Mouse (Mus musculus) stomach, embryonic 16.5 days (tissue): ENCODE measurements around the gene Armh3. TPM values are rescaled to one million over a fixed set of nuclear protein-coding genes. Genes with fewer than 3 reads are reported as not detected.

ENCODE experiments used
- ATAC-seq: fragments of 200-750 bp; cut with Nextera tagmentation; 2 replicates; pipeline ENCODE4 v1.8.0; 2017; ENCODE audit warnings: moderate number of reproducible peaks, moderate TSS enrichment; ENCODE audit not compliant: insufficient read depth, low FRiP score
- H3K27ac ChIP-seq: fragments of 300-500 bp; sonication (generic); 2 replicates; pipeline ENCODE4 v1.5.1; 2014; ENCODE audit warnings: low read length
- H3K27me3 ChIP-seq: fragments of 300-500 bp; sonication (generic); 2 replicates; pipeline ENCODE4 v1.6.1; 2014; ENCODE audit warnings: low read length, control low read depth, mixed read lengths; ENCODE audit not compliant: control insufficient read depth, insufficient read depth
- H3K36me3 ChIP-seq: fragments of 300-500 bp; sonication (generic); 2 replicates; pipeline ENCODE4 v1.6.1; 2014; ENCODE audit warnings: low read length; ENCODE audit not compliant: control insufficient read depth, insufficient read depth
- H3K4me1 ChIP-seq: fragments of 300-500 bp; sonication (generic); 2 replicates; pipeline ENCODE4 v1.6.1; 2014; ENCODE audit warnings: low read length, control low read depth, mixed read lengths; ENCODE audit not compliant: control insufficient read depth, insufficient read depth
- H3K4me2 ChIP-seq: fragments of 300-500 bp; sonication (generic); 2 replicates; pipeline ENCODE4 v1.6.1; 2014; ENCODE audit warnings: low read depth, low read length, mixed read lengths
- H3K4me3 ChIP-seq: fragments of 300-500 bp; sonication (generic); replicated peaks from 2 replicates; pipeline ENCODE4 v1.5.1; 2014; ENCODE audit warnings: mild to moderate bottlenecking, low read length
- H3K9ac ChIP-seq: fragments of 300-500 bp; sonication (generic); 2 replicates; pipeline ENCODE4 v1.6.1; 2014; ENCODE audit warnings: low read length
- H3K9me3 ChIP-seq: fragments of 300-500 bp; sonication (generic); replicated peaks from 2 replicates; pipeline ENCODE4 v1.6.1; 2016; ENCODE audit warnings: low read length, control low read depth; ENCODE audit not compliant: control insufficient read depth
- WGBS: fragments of 180-500 bp; shearing (Covaris S2); extraction: QIAGEN DNeasy Blood & Tissue Kit; methylation state at CpG from one replicate; pipeline ENCODE4 v1.1.7; 2014; 5-methylcytosine and 5-hydroxymethylcytosine counted together
- polyA plus RNA-seq: library from polyadenylated mRNA; unstranded; fragments of >200 nt; fragmentation: Nextera tagmentation; extraction: Ambion mirVana; gene quantifications from 2 replicates; pipeline ENCODE4 v1.2.1, GENCODE M21; 2015

Gene Armh3
- polyA plus RNA-seq, 1 experiment from 2014 or later = 15.4 TPM

DNA sequence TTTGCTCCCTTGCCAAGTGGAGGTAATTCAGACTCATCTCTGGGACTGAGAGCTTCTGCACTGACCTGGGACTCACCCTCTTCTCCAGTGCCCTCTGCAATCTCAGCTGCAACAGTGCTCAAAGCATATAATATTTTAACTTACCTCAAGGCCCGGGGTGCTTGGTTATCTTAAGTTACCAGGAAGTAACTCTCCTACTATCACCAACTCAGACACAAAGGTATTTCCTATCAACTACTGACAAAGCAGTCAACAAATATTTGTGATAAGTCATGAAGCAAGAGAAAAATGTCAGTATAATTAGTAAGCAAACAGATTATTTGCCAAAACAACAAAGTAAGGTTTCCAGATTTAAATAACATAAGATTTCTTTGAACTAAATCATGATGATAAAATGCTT is 125.0 kb downstream of the Armh3 start:
- Histone ChIP-seq H3K9ac (no peak overlapping the region), H3K27me3 (no peaks in the 10 kb centered on the region), H3K4me3 (no peak overlapping the region), H3K36me3 (no peaks in the 10 kb centered on the region), H3K9me3 (no peaks in the 10 kb centered on the region), H3K27ac (no peak overlapping the region), H3K4me1 (no peaks in the 10 kb centered on the region), H3K4me2 (no peak overlapping the region)
- ATAC-seq = no peak
- 43% methylated on average over 1 of the region's 1 CpGs for WGBS

DNA sequence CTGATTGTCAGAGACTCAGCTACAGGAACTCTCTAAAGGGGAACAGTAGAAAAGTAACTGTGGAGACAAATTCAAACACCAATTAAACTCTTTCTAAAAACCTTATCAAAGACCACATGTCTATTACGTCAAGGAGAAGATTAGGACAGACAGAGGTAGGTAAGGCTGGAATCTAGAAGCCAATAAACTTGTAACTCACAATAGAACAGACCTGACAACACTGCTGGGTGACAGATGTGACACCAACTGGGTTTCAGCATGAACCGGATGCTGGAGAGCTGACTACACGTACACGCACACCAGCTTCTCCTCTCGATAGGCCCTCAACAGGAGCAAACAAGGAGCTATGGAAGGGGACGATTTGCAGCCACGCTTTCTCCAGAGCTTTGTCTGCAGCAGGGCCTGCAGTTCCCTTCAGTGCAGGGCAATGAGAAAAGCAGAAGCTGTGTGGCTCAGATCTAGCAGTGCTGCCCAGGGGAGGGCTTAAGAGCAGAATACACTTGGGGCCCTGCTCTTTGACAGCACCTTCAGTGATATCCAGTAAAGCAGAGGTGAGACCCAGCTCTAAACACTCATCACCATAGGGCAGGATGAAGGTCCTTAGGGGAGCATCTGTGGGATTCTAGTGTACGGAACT is 142.9 kb downstream of the Armh3 start:
- WGBS = 63% methylated on average over 8 of the region's 8 CpGs
- Histone ChIP-seq H3K4me1 (no peaks in the 10 kb centered on the region), H3K36me3 (no peaks in the 10 kb centered on the region), H3K9ac (no peak overlapping the region), H3K4me3 (no peak overlapping the region), H3K27ac (no peak overlapping the region), H3K9me3 (no peaks in the 10 kb centered on the region), H3K4me2 (no peak overlapping the region), H3K27me3 (no peaks in the 10 kb centered on the region)
- ATAC-seq = no peak

DNA sequence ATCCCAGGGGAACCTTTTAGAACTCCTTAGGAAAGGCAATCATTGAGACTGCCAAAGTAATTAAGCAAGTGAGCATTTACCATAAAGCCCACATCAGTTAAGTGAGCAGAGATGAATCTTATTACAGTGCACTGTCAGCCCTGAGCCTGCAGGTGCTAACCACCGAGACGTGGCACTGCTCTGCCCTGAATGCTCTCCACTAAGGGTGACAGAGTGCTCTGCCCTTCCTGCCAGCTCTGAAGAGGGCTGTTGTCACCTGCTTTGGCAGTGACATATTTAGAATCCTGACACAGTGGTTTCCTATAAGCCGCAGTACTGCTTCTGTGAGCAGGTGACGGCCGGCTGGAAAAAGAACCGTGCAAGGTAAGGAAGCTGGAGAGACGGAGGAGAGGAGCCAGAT is 143.8 kb downstream of the Armh3 start:
- ATAC-seq = no peak
- H3K4me2 ChIP-seq = no peak overlapping the region
- no peaks in the 10 kb centered on the region for H3K27me3 ChIP-seq
- H3K9ac ChIP-seq = no peak overlapping the region
- H3K36me3 ChIP-seq = no peaks in the 10 kb centered on the region
- H3K4me3 ChIP-seq = no peak overlapping the region
- H3K27ac ChIP-seq = no peak overlapping the region
- no peaks in the 10 kb centered on the region for H3K9me3 ChIP-seq
- H3K4me1 ChIP-seq = no peaks in the 10 kb centered on the region
- 74% methylated on average over 7 of the region's 7 CpGs for WGBS

DNA sequence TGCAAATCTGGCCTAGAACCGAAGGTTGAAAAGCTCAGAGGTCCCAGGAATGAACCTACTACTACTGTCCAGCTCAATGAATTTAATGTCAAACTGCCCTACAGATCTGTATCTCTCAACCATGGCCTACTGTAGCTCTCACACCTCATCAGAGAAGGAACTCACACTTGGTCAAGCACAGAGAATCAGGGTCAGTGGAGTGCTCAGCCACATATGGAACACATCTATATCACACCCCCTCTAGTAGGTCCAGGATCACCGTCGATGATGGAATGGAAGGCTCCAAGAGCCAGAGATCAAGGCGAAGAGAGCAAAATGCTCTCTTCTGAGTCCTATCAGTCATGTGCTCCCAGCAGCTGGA is 150.6 kb downstream of the Armh3 start:
- Histone ChIP-seq H3K4me2 (no peak overlapping the region), H3K36me3 (no peaks in the 10 kb centered on the region), H3K27me3 (no peaks in the 10 kb centered on the region), H3K9me3 (no peaks in the 10 kb centered on the region), H3K4me3 (no peak overlapping the region), H3K9ac (no peak overlapping the region), H3K4me1 (peaks cover 5% of the 10 kb centered on the region; the same call in 1 of the 2 replicates), H3K27ac (no peak overlapping the region)
- WGBS = 60% methylated on average over 4 of the region's 4 CpGs
- ATAC-seq = no peak

DNA sequence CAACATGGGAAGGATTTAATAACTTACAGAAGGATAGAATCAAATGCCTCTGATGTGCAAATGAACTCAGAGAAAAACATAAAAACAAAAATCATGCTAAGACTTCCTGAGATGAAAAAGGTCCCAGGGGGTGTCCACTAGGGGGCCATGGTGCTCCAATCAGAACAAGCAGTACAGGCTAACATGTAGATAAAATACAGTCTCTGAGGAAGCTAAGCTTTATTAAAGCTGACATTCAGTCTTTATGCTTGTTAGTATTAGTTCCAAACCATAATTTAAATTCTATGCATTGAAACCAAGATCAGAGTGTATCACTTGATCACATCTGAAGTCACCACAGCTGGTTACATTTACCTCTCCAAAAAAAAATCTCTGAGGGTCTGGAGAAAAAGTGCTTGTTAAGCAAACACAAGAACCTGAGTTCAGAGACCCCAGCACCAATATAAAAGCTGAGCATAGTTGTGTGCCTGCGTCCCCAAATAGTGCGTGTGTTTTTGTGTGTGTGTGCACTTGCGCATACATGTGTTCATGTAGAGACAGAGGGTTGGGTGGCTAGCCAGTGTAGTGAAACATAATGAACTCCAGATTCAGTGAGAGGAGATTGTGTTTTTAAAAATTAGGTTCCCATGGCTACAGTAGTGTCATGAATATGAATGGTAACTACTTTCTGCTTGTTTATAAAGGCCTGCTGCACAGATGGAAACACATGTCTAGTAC is 151.1 kb downstream of the Armh3 start:
- Histone ChIP-seq H3K9ac (no peak overlapping the region), H3K36me3 (no peaks in the 10 kb centered on the region), H3K4me1 (peaks cover 5% of the 10 kb centered on the region; the same call in 1 of the 2 replicates), H3K4me3 (no peak overlapping the region), H3K27ac (no peak overlapping the region), H3K4me2 (no peak overlapping the region), H3K27me3 (no peaks in the 10 kb centered on the region), H3K9me3 (no peaks in the 10 kb centered on the region)
- WGBS = 89% methylated on average over 3 of the region's 3 CpGs
- ATAC-seq = no peak

DNA sequence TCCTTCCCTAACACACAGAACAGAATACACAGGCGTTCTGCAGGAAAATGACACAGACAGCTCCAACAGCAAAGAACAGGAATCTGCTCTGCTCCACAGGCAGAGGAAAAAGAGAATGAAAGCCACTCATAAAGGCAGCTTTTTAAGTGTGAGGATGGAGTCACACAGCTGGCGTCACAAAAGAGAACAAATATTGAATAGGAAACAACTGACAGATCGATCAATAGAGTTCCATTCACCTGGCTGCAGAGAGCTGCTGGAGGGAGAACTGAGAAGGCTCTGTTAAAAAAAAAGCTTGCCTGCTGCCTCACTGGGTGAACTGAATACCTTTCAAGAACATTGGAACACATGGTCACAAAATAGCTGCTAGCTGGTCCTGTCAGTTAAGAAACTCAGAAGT is 154.1 kb downstream of the Armh3 start:
- H3K4me1 ChIP-seq = peaks cover 5% of the 10 kb centered on the region; the same call in 1 of the 2 replicates
- WGBS = 56% methylated on average over 3 of the region's 3 CpGs
- ATAC-seq = no peak

DNA sequence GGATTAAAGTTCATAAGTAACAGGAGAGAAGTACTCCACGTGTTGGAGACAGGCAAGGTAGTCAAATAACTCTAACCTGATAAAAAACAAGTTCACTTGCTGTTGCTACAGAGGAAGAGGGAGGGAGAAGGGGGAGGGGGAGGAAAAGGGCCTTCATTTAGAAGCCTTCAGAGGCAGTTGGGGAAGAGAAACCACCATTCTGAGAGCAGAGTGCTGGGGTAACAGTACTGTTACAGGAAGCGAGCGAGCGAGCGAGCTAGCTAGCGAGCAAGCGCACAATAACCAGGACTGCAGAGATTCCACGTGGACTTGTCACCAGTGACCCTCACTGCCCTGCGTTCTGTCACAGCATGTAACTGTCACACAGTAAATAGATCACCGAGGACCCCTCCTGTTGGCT is 154.9 kb downstream of the Armh3 start:
- no peak overlapping the region for H3K9ac ChIP-seq
- H3K4me1 ChIP-seq = peaks cover 5% of the 10 kb centered on the region; the same call in 1 of the 2 replicates
- H3K27ac ChIP-seq = no peak overlapping the region
- ATAC-seq = no peak
- H3K27me3 ChIP-seq = no peaks in the 10 kb centered on the region
- no peak overlapping the region for H3K4me3 ChIP-seq
- H3K36me3 ChIP-seq = no peaks in the 10 kb centered on the region
- H3K9me3 ChIP-seq = no peaks in the 10 kb centered on the region
- H3K4me2 ChIP-seq = no peak overlapping the region
- 36% methylated on average over 10 of the region's 10 CpGs for WGBS

More for the DNA sequence above, 154.1 kb downstream of the Armh3 start:
- H3K4me2 ChIP-seq = no peak overlapping the region
- H3K27me3 ChIP-seq = no peaks in the 10 kb centered on the region
- H3K9me3 ChIP-seq = no peaks in the 10 kb centered on the region
- H3K4me3 ChIP-seq = no peak overlapping the region
- no peaks in the 10 kb centered on the region for H3K36me3 ChIP-seq
- H3K27ac ChIP-seq = no peak overlapping the region
- no peak overlapping the region for H3K9ac ChIP-seq

DNA sequence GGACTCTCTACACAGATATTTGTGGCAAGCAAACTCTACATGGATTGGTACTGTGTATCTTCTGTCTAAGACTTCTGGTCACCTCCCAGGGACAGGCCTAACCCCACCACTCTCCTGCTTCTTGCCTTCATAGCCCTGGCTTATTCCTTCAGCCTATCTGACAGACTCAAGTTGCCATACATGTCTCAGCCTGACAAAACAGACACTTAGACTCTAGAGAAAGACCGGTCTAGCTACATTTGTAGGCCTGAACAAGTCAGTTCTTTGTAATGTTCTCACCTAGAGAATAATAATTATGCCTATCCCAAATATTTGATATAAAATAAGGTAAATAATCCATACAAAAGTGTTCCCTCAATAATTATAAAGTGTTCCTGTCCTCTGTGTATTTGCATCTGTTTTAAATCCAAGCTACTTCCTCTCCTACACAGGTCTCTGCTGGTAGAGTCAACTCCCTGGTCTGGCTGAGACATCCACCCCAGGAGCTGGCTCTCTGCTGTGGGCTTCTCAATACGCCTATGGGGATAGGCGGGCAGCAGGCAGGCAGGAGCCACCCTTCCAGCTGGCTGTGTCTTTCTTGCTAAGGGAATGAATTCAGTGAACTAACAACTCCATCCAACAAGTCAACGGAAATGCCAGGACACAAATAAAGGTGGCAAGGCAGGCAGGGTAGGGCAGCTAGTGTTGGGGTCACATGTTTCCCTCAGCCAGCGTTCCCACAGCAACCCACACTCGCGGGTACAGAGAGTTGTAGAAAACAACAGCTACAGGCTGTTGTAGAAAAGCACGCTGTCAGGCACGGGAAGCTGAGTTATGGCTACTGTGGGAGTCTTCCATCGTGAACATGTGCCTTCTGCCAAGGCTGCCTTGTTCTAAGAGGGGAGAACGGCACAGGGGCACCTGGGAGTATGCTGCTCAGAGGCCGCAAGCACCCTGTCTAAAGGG is 161.0 kb downstream of the Armh3 start:
- peak; percentile 29; the same call in 1 of the 2 replicates for ATAC-seq
- no peak overlapping the region for H3K4me3 ChIP-seq
- H3K4me1 ChIP-seq = no peaks in the 10 kb centered on the region
- peak overlapping the region; percentile 11; the same call in 1 of the 2 replicates for H3K9ac ChIP-seq
- H3K27ac ChIP-seq = peak overlapping the region; percentile 93
- no peaks in the 10 kb centered on the region for H3K36me3 ChIP-seq
- WGBS = 70% methylated on average over 12 of the region's 12 CpGs
- no peaks in the 10 kb centered on the region for H3K27me3 ChIP-seq
- no peak overlapping the region for H3K4me2 ChIP-seq
- H3K9me3 ChIP-seq = no peaks in the 10 kb centered on the region

DNA sequence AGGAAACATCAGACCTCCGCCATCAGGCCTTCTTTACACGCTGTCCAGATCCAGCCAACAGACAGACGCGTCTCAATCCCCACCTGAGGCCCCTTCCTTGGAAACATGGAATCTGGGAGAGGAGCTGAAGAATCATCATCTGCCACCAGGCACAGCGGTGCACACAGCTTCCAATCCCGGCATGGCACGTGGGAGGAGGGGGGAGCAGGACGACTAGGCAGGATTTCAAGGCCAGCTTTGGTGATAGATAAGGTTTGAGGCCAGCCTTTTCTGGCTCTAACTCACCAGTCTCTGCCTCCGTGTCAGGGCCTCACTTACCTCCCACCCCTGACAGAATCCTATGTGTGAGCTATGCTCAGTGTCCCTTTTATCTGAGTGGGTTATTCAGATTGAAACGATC is 162.8 kb downstream of the Armh3 start:
- Histone ChIP-seq H3K4me1 (no peaks in the 10 kb centered on the region; the same call in 1 of the 2 replicates), H3K4me2 (no peak overlapping the region), H3K9me3 (no peaks in the 10 kb centered on the region), H3K9ac (no peak overlapping the region), H3K4me3 (no peak overlapping the region), H3K36me3 (no peaks in the 10 kb centered on the region), H3K27ac (no peak overlapping the region), H3K27me3 (no peaks in the 10 kb centered on the region)
- no peak for ATAC-seq
- WGBS = 75% methylated on average over 10 of the region's 10 CpGs
